Mouse (Mus musculus): Measurements from ENCODE around the gene Srebf1. TPM values are rescaled to one million over a fixed set of nuclear protein-coding genes. Genes with fewer than 3 reads are reported as not detected.

Srebf1 gene
- total RNA-seq, 2 experiments from 2014 or later, result 29.0 to 32.0 TPM

DNA sequence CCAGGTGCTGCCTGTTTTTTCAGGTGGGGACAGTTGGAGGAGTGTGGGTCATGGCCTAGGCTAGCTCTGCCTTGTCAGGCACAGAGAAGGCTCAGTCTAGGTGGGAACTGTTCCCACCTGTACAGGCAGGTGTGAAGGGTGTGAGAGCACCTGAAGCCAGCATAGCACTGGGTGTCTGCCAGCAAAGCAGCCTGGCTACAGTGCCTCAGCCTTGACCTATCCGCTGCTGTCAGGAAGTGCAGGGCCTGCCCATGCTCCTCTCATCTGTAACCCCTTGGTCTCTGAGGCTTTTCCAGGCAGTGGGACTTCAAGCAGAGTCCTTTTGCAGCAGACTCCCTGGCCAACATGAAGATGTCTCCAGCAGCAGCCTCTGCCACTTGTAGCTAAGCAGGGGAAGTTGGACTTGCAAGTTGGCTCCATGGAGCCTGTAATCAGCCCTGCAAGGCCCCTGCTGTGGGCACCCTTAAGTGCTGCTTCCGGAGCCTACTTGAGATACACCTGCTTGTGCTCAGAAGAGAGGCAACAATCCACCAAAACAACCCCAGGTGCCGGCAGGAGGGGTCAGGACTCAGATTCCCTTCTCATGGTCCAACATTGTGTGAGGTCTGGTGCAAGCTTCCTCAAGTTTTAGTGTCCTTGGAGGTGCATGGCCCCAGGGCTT lies 61.8 kb downstream of the Srebf1 start:
- intact Hi-C loops (cut with DNase I), result no loop called here
- DNase-seq, result no peak

DNA sequence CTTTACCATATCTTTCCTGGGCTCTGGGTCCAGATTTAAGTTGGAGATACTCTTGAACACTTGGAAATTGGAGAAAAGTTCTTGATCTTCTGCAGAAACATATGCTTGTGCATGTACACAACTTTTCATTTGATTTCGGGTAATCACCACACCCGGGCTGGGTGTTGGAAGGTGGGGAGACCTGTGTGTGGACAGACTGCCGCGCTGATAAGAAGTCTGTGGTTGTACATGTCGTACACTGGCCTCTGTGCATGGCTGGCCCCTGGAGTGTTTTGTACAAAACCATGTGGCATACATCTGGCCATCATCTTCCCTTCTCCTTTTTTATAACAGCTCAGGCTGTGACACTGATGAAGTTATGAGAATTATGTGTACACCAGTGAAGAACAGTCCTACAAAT lies 62.4 kb downstream of the Srebf1 start:
- no peak for DNase-seq
- intact Hi-C loops (cut with DNase I), result no loop called here

DNA sequence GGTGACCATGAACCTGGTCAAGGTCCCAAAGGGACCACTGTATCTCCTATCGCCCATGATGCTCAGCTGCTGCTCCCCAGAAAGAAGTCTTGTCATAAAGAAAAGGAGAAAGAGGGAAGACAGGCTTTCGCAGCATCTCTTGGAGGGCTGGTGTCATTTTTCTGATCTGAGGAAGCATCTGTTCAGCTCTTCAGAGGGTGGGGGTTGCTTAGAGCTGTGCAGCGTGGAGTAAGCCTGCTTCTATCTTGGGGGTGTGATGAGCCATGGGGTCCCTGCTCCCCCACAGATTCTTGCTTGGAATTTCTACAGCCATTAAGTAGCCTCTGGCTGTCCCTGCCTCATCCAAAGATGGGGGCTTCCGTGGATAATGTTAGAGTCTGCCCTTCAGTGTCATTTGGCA lies 64.1 kb downstream of the Srebf1 start:
- no peak for DNase-seq
- intact Hi-C loops (cut with DNase I), result no loop called here

DNA sequence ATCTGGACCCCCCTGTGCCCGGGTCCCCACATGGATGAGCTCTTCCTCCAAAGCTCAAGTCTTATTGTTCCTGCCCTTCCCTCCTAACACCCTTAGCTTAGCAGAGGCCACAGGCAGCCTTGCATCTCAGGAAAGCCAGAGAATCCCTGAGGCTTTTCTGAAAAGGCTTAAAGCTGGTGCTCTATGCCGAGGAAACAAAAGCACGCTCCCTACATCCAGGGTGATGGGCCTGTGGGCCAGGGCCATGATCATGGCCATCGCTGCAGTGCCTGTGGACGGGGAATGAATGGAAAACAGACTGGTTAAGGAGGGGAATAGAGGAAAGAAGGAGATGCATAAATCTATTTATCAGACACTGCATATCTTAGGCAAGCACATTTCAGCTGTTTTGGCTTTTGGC lies 66.7 kb downstream of the Srebf1 start:
- no peak for DNase-seq
- intact Hi-C loops (cut with DNase I), result no loop called here

DNA sequence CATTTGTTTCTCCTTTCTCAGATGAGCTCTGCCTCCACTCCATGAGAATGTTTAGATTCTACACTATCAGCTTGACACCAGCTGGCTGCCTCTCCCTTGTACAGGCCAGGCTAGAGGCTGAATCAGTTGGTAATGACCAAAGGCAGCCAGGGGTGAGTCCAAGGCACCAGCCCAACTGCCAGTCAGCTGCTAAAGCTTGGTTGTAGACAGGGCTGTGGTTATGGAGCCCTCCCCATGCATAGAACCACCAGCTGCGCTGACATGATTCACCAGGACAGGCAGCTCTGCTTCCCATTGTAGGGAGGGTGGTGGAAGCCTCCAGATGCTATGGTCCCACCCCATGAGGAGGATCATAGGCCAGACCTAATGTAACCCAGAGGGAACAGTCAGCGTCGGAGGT lies 68.4 kb downstream of the Srebf1 start:
- DNase-seq, result no peak

DNA sequence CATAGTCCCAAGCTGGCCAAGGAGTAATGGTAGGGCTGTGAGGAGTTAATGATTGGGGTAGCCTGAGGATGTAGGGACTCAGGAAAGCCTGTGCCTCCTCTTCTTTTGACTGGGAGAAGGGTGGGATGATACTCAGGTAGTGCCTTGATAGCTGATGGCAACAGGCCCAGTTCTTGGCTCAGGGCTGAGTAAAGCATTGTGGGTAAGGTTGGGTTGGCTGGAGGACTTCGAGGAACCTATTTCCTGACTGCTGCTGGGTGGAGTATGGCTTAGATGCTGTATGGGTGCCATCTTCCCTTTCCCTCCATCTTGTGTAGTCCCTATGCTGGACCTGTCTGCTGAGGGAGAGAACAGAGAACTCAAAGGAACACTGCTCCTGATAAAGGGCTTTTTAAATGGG lies 70.0 kb downstream of the Srebf1 start:
- intact Hi-C loops (cut with DNase I), result no loop called here
- DNase-seq, result no peak

More for the DNA sequence above, 68.4 kb downstream of the Srebf1 start:
- intact Hi-C loops (cut with DNase I), result no loop called here

DNA sequence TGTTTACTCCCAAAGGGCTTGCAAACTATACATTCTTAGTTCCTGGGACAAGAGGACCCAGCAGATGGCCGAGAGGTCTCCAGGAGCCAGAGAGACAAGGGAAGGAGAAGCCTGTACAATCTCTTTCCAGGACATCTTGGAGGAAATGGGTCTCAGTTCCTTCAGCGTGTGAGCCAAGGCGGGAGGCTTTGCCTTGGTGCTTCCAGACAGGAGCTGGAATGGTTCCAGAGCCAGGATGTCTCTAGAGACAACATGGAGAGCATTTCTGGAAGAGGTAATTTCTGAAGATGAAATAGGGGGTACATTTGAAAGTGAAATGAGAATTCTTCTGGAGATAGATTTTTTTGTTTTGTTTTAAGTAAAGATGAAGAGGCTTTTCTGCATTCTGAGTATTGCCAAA lies 71.7 kb downstream of the Srebf1 start:
- intact Hi-C loops (cut with DNase I), result no loop called here
- no peak for DNase-seq

Small RNA genes within 50 kb of the gene (microRNA-seq; reads per million reads assigned to microRNA genes)
- gene Mir6921 (0 to 1.1 reads per million in 2 experiments), gene Mir6922 (0 to 0.97 reads per million in 2 experiments)

Other genes with a start within 250 kb of the Srebf1 start
- 1 to 10 TPM; 1.3 to 1.9 TPM for gene Pemt, start 176.1 kb downstream of the Srebf1 start, total RNA-seq (2021)
- gene Rai1, start 117.6 kb downstream of the Srebf1 start, total RNA-seq (2021), result 10 to 100 TPM; 32.6 to 33.1 TPM
- 10 to 100 TPM; 93.3 to 93.7 TPM for gene Tom1l2, start 130.3 kb upstream of the Srebf1 start, total RNA-seq (2021)
- gene Drc3, start 130.7 kb upstream of the Srebf1 start, total RNA-seq (2021), result 1 to 10 TPM; 2.0 to 3.2 TPM
- 10 to 100 TPM; 34.4 to 35.7 TPM for gene Gid4, start 194.6 kb upstream of the Srebf1 start, total RNA-seq (2021)
- 10 to 100 TPM; 41.4 to 47.0 TPM for gene Atpaf2, start 195.9 kb upstream of the Srebf1 start, total RNA-seq (2021)
- 10 to 100 TPM; 31.1 to 34.1 TPM for gene Drg2, start 232.0 kb upstream of the Srebf1 start, total RNA-seq (2021)
- under 1 TPM; 0.12 to 0.14 TPM for gene Myo15, start 246.8 kb upstream of the Srebf1 start, total RNA-seq (2021)